Mouse (Mus musculus): ENCODE data around the gene Mfsd7a.

DNA sequence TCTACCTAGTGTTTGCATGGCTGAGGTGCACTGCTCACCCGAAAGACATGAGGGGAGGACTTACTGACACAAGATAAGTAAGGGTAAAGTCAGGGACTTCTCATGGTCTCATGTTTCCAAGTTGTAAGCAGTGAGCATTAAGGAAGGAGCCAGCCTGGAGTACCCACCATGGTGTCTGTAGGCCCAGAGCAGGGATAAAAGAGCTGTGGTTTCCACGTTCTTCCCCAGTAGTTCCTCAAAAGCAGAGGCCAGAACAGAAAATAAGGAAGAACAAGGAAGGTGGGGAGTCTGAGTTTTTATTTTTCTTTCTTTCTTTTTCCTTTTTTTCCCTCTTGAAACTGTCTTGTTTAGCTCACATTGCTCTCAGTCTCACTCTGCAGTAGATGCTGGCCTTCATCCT lies 34.0 kb downstream of the Mfsd7a start:
- TF ChIP-seq POLR2A (IDR thresholded peaks at IDR 0.05; ENCODE audit: extremely low read depth, insufficient read depth, low read length) (no peak), CTCF (IDR thresholded peaks at IDR 0.05; ENCODE audit: low read depth, low read length) (no peak)

Measured in liver, adult 2 months (tissue).